Mouse (Mus musculus) heart, postnatal 4 days (tissue): ENCODE data around the gene Arhgap22. TPM values are rescaled to one million over a fixed set of nuclear protein-coding genes. Genes with fewer than 3 reads are reported as not detected.
A peak's percentile ranks its signal among the peaks of the same experiment; 100 is the strongest.

ENCODE experiments used
- DNase-seq: peaks from one replicate; pipeline ENCODE4 v3.0.0; 2021
- total RNA-seq, 2 experiments: library from RNA; stranded (reverse); gene quantifications; 2 replicates each; pipeline ENCODE4 v1.2.3; 2021

Gene Arhgap22
- total RNA-seq = 1 to 10 TPM; 2.1 to 3.0 TPM

DNA sequence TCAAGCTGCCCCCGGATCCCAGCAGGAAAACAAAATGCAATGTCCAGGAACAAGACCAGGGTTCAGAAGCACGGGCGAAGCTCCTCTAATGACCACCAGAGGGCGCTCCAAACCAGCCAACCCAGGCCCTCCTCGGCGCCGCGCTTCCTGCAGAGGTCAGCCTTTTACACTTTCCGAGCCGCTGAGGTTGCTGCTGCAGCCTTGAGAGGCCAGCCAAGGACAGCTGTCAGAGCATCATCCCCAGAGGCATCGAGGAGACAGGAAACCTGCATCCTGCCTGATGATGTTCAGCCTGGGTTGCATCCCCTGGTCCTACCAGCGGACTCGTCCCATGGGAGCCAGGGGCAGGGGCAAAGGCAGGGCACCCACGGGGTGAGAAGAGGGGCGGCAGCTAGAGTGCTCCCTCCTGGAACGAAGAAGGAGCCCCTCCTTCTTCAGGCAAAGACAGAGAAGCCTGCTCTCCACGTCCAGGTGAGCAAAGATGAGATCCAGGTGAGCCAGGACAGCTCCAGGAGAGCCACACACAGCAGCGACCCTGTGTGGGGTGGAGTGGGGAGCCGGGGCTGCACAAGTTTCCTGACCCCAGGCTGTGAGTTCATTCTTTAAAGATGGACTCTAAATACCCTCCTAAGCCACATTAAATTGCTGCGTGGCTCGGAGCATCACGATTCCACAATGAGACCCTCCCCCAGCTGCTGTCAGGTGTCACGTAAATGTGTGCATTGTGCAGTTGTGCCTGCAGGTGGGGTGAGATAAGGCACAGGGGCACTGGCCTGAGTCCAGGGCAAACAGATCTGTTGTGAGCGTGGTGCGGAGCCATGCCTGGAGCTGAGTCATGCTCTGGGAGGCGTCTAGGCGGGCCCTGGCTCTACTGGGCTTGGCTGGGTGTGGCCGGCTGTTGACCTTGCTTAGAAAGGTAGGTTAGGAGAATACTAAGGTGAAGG, at the start of gene Arhgap22:
Gene Arhgap22 (plus strand): TSS at position 204 of the 944 bp plus-strand sequence.
- DNase-seq = peak; percentile 92

DNA sequence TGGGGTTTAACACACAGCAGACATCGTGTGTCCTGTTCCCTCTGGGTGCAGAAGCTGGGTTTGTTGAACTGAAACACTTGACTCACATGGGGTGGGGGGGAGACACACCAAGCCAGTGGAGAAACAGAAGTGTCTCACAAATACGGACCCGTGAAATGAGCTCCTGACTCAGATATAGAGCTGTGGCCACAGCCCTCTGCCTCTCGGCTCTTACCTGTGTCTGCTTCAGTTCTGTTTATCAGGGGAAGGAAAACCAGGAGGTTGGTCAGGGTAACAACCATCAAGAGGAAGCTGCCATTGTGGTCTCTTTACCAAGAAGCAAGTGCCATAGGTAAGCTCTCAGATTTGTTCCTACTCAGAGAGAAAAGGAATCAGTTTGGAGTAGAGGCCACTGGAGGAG, 45.1 kb upstream of the Arhgap22 start:
- DNase-seq = no peak

DNA sequence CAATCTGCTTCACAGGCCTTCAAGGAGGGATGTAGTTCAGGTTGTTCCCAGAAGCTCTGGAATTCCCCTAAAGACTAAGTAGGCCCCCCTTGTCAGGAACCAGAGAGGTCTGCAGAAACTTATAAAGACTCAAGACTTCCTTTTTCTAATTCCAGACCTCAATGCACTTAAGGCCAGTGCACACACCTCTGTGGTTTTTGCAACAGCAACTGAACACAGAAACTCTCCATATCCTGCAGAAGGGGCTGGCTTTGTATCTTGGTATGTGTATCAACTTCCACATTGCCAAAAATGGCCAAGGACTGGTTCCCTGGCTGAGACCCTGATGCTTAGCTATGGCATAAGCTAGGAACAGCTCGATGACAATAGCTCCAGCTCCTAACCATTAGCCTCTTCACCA, 41.9 kb upstream of the Arhgap22 start:
- no peak for DNase-seq

DNA sequence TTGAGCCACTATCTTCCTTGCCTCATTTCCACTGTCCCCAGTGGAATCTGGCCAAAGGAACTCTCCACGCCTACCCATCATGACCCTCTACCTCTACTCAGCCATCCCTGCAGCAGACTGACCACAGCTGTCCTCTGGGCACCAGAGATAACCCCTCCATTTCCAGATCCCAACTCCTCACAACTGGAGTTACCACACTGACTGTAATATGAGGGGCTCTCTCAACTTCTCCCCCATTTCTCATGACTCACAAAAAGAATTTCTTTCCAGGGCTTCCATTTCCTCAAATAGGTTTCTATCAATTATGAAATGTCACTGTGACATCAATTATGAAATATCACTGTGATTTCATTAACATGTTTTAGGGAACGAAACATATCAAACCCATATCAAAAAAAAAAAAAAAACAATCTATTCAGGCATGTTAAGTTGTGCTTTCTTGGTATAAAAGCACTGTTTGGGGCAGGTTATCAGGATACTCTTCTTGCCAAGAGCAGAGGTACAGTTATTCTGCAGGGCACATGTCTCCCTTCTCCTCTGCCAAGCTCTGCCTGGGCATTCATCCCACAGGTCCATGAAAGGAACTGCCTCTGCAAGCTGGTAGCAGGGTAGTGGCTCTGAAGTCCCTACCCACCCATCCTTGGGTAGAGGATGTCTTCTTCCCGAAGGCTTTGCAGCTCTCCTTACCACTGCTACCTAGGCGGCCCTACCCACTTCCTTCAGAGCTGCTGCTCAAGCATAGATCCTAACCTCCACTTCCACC, 38.6 kb upstream of the Arhgap22 start:
- peak; percentile 29 for DNase-seq

DNA sequence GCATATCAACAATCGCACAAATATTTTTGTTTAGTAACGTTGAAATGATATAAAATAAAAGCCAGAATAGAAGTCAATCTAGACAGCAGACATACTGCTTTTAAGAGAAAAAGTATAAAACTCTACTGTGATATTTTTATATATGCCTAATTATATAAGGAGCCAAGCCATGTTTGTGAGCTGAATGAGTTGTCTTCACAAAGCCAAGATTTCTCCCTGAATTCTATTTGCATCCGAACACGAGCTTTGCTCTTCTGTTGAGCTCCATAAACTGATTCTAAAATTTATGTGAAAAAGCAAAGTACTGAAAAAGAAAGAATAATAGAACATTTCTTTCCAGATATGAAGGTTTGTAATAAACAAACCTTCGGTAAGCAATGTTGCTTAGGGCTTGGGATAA, 33.7 kb upstream of the Arhgap22 start:
- DNase-seq = no peak

DNA sequence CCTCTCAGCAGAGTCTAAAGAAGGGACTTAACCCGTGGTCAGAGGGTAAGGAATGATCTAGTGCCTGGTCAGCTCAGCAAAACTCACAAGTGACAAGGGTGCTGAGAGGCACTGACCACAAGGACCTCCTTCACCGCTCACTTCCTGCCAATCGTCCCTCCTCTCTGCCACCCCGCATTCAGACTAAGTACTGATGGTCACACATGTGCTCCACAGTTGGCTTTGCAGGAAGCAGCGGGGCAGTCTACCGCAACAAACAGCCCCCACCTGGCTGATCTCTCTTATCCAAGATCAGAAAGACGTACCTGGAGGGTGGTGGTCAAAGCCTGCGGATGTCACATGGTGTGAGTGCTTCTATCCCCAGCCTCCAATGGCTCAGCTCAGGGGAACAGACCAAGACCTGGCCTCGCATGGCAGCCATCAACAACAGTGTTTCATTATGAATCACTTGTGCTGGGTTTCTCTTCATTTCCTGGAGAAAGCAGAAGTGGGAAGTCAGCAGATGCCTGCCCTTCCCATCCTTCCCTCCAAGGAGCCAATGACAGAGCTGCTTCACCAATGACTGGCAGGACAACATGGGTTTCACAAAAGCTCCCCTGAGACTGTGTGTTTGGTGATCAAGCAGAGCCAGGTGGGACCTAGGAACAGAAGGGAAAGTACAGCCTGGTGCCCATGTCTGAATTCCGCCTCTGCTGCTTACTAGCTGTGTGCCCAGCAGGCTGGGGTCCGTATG, 28.6 kb upstream of the Arhgap22 start, which contains the start of gene Wdfy4:
Gene Wdfy4 (minus strand): TSS at position 441 of the 733 bp plus-strand sequence.
- no peak for DNase-seq

DNA sequence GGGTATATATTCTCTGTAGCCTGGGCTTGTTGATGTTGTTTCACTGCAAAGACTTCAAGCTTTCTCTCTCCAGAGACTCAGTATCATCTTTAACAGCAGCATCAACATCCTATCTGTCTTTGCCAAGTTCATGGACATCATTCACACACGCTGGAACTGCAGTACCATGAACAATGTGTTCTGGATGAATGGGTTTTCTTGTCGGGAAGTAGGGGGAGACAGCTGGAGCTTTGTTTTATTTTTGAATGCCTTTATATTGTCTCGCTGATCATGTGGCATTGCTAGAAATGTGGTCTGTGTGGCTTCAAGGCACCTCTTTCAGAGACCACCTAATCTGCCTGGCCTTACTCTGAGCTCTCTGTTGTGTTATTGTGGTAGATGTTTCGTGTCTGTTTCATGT, 26.6 kb upstream of the Arhgap22 start:
- no peak for DNase-seq

DNA sequence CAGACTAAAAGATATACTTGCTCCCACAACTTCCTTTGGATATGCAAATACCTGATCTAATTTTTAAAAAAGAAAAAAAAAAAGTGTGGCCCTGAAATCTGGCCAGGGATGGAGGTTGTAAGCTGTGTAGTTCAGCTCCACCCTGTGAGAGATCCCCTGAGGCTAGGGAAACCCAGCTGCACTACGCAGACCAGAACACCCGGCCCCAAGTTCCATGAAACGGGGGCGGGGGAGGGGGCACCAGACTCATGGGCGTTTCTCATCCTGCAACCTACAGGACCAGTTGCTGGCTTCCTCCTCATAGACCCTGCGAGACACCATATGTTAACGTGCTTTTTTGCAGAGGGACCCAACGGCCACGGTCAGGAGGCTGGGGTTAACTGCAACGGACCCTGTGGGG, 24.6 kb upstream of the Arhgap22 start:
- DNase-seq = no peak

DNA sequence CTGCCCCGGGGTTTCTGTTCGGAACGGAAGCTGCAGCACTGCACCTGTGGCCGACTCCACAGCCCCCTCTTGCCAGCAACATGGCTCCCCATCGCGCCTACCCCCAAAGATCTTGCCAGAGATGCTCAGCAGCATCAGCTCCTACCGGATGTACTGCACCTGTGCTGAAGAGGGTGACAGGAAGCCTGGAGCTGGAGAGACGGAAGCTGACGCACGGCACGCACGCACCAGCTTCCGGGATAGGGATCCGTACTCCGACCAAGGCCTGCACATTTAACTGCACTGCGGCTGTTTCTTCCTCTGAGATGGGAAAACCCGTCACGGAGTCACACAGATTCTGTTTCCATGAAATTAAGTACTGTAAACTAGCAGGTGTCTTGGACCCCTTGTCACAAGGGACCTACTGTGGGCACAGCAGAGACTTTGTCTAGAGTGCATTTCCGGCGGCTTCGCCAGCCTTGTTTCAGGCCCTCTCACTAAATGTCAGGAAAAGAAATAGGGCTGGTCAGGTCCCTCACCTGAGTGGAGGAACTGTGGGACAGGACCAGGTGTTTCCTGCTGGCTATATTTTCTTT, 23.9 kb upstream of the Arhgap22 start:
- DNase-seq = no peak

DNA sequence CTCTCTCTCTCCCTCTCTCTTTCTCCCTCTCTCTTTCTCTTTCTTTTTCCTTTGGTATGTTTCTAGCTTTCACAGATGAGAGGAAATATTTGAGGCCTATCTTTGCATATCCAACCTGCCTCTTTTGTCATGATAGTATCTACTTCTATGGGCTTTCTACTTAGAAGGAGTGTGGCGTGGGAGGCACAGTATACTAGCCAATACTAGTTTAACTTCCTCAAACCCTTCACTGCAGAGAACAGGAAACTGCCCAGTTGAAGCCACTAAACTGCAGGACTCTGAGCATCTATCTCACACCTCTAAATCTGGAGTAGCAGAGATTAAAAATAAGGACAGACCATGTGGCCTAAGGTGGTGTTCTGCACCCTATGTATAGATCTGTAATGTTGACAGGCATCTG, 23.2 kb upstream of the Arhgap22 start:
- DNase-seq = no peak

DNA sequence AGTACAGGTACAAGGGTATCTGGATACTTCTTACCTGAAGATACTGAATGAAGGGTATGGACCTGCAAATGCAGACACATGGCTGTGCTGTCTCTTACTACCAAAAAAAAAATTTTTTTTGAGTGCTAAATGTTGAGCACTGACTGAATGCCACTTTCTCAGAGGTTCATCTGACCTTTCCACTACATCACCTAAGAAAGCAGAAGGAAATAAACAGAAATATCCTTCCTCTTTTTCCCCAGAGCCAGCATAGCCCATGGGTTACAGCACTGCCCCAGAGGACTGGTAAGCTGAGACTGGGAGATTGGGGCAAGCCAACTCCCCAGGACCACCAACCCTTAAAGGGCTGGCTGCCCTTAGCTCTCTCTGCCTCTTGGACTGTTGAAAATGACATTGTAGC, 20.1 kb upstream of the Arhgap22 start:
- no peak for DNase-seq

DNA sequence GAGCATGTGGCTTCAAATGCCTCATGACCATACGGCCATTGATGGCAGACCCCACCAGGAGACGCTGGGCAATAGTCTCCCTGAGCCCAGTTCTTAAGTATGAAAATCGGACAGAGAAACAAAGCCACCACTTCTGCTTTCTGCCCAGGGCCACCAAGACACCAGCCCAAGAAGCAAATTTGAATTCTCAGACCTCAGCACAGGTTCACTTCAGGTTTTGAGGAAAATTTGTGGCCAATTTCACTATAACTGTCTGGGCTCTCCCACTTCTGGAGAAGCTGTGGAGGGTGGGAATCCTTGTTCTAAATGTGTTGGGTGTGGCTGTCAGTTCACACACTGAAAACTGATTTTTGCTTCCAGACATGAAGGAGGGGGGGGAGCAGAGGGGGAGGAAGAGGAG, 19.6 kb upstream of the Arhgap22 start:
- no peak for DNase-seq

DNA sequence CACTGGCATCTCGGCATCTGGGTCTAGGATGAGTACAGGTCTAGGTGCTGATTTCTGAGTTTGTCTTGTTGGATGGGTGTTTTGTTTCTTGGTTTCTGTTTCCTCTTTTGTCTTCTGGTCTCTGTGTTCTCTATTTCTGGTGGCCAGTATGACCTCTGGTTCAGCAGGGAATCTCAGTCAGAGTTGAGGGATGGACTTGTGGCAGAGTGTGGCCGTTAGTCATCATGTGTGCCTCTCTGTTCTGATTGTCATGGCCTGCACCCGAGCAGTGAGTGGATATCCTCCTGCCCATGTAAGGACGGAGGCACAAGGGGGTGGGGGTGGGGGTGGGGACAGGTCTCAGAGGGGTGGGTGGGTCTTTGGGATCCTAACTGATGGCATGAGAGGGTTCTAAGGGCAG, 11.7 kb upstream of the Arhgap22 start:
- no peak for DNase-seq

DNA sequence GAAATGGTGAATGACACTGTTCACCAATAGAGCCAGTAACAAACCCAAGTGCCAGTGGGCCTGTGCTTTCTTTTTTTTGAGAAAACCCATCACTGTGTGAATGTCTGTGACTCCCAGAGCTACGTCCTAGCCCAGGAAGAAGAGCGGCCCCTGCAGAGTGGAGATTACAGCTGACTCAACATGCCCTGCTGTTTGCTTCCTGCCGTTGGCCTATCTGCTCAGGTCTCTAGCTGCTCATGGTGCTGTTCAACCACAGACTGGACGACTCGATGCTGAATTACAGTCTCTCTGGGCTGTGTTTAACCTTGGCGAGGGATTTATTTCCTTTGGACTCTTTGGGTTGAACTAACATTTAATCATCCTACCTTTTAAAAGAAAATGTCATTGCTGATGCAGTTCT, 10.9 kb upstream of the Arhgap22 start:
- no peak for DNase-seq

DNA sequence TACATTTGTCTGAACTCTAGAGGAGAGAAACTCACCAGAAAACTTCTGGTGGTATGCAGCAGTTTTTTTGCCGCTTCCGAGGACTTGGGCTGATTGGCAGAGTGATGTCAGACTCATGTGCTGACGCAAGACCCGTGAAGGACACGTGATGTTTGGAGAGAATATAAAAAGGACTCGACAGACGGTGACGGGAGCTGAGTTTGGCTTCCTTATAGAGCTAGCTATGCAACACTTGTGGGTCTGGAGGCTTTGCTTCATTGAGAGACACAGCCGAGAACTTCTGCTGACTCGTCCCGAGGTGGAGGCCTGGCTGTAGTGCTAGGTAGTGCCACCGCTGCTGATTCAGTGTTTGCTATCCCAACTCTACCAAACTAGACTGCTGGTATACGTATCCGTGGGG, 10.0 kb upstream of the Arhgap22 start:
- DNase-seq = no peak

DNA sequence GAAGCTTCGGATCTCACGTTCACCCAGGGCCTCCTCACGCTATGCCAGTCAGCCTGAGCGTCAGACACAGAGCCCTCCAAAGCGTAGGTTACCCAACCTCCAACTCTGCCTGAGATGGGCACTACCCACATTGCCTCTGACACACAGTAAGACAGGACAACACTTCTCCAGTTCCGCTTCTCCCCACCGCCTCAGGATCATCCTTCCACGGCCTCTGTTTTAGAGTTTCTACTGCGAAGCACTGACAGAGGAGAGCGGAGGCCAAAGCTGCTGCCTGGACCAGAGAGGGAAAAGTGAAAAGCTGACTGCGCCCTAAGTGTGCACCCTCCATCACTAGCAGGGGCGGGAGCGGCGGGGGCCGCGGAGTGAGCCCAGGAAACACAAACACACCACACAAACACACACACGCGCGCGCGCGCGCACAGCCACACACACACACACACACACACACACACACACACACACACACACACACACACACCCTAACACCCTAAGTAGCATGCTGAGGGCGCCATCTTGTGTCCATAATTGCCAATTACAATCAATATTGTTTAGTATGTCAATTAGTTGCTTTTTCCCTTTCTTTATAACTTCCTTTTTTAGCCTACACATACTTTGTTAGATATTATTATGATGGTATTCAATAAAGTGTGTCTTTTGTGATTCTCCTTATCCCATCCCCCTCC, 8.4 kb upstream of the Arhgap22 start:
- DNase-seq = no peak

DNA sequence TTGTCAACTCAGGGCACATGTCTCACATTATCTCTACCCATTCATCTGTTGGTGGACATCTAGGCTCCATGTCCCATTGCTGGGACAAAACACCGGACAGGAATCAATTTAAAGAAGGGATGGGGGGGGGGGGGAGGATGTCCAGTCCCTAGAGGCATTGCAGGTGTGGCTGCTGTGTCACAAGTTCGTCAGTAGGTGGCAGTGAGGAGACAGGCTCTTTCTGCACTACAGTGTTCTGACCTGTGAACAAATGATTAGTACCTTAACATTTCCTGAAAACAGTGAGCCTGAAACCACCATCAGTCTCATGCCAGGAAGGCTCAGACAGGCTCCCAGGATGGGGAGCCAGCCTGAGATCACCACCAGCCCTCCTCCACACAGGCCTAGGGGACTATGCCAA, 6.8 kb upstream of the Arhgap22 start:
- peak; percentile 20 for DNase-seq

DNA sequence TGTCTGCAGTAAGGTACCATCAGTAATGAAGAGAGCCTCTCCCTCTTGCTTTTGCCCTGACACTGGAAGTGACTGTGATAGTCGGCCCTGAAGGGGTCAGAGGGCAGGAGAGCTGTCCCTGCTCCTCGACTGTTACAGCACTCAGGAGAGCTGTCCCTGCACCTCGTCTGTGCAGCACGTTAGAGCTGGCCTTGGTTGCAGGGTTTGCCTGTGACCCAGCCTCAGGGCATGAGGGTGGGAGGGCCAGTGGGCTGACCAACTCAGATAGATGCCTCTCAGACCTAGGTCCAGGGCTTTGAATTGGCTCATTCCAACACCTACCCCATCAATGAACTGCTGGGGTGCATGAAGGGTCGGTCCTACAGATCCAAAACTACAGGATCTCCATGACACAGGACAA, 5.5 kb upstream of the Arhgap22 start:
- DNase-seq = no peak

DNA sequence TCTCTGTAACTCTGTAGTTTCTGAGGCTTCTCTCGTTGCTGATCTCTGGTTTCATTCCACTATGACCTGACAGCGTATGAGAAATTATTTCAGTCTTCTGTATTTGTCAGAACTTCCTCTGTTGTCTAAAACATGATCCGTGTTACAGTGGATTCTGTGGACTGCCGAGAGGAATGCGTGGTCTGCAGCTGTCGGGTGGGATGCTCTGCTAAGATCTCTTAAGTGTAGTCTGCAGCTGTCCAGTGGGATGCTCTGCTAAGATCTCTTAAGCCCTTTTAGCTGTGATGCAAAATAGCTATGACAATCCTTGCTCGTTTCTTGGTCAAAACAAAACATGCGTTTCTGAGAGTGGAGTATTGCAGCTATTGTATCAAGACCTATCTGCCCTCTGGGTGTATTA, 3.0 kb upstream of the Arhgap22 start:
- DNase-seq = no peak

DNA sequence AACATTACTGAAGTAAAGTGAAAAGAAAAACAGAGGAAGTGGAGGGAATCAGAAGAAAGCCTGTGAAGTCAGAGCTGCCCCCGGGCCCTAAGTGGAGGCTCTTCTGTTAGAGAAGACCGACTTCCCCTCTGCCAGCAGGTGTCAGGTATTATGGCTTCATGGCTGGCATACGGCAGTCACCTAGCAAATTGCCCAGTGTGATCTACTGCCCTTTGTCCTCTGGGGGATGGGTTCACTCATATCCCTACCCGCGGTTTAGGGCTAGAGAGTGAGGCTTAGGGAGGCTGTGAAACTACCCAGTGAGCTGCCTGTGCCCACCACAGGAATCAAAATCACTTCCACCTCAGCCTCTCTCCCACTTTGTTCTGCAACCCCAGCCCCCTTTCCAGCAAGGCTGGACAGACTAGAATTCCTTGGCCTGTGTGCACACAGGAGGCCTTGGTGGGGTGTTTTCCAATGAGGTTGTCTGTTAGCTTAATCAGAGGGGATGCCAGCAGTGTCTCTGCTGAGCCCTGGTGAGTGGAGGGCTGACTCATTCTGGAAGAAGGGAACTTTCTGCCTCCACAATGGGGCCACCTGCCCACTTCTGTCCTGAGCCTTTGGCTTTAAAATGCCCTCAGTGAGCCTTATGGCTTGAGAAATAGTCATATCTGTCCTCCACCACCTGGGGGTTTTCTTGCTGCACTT, 1.4 kb upstream of the Arhgap22 start:
- DNase-seq = no peak

DNA sequence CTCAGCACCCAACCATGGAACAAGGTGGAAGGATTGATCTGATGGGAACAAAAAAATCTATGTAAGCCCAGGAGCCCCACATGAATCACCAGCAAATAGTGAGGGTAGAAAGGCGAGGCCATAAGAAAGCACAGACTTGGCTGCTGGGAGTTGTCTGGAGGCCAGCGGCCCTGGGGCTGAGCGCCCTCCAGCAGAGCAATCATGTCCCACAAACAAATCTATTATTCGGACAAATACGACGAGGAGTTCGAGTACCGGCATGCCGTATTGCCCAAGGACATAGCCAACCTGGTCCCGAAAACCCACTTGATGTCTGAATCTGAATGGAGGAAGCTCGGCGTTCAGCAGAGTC, 892 bp upstream of the Arhgap22 start:
- DNase-seq = no peak

DNA sequence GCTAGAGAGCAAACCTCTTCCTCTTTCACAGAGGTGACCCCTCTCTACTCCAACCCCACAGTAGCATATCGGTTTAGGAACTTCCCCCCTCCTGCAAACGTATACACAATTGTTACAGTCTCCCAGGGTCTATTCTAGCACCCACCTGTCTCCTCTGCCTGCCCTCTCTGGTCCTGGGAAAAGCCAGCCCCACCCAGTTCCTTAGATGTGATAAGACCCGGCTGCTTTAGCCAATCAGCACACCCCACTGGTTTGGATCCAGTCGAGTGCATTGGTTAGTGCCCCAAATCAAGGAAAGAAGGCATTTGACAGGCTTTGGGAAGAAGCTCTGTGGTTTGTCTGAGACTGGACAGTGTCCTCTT, 922 bp downstream of the Arhgap22 start:
- no peak for DNase-seq
